Mouse (Mus musculus): Measurements from ENCODE around the gene Oma1. TPM values are rescaled to one million over a fixed set of nuclear protein-coding genes. Genes with fewer than 3 reads are reported as not detected.

Oma1 gene
- polyA plus RNA-seq, 1 experiment = 4.0 TPM

DNA sequence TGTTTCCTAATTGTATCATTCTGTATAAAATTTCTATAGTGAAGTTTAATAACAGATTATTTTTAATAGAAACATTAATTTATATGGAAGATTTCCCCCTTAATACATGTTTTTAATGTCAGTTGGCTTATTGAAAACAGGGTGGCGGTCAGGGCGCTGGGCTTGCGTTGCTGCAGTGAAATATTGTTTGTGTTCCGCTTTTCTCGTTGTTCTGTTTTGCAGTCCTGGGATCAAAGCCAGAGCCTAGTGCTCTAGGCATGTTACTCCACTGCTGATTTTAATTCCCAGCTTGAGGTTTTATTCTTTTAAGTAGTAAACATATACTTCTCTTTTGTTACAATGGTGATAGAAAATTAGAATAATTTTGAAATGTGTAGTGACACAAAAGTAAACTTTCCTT lies 39.3 kb downstream of the Oma1 start:
- 83% methylated on average over 5 of the region's 5 CpGs for WGBS
- H3K36me3 ChIP-seq (ENCODE audit: control insufficient read depth, insufficient read depth, low read length) = peaks cover 12% of the 10 kb centered on the region; the same call in 1 of the 2 replicates
- no peaks in the 10 kb centered on the region for H3K4me1 ChIP-seq (ENCODE audit: control insufficient read depth, insufficient read depth, insufficient read length, low read length)
- no peak overlapping the region for H3K27ac ChIP-seq (ENCODE audit: insufficient read depth, low read depth, low read length)
- H3K4me3 ChIP-seq (ENCODE audit: low read depth, low read length) = no peak overlapping the region
- TF ChIP-seq POLR2A (IDR thresholded peaks at IDR 0.05; ENCODE audit: low read depth, low read length) (no peak), CTCF (IDR thresholded peaks at IDR 0.05; ENCODE audit: extremely low read depth, insufficient read length, insufficient replicate concordance, low read depth, low read length) (no peak)
- H3K27me3 ChIP-seq (ENCODE audit: control insufficient read depth, insufficient read depth, low read length) = no peaks in the 10 kb centered on the region

DNA sequence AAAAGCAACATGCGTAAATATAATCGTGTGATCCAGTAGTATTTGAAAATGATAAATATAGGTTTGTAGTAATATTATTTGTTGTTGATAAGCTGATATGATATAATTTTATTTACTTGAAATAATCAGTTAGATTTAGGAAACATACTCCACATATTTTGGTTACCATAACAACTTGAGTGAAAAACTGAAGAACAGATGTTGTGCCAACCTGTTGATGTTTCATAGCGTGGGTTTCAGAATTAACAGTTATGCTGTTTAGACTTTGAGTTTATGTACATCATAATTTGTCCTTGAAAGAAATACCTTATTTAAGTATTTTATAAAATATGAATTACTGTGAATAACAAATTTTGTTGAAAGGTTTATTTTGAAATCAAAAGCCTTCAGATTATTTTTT lies 43.8 kb downstream of the Oma1 start:
- H3K36me3 ChIP-seq (ENCODE audit: control insufficient read depth, insufficient read depth, low read length) = peaks cover 14% of the 10 kb centered on the region; the same call in 1 of the 2 replicates
- TF ChIP-seq POLR2A (IDR thresholded peaks at IDR 0.05; ENCODE audit: low read depth, low read length) (no peak), CTCF (IDR thresholded peaks at IDR 0.05; ENCODE audit: extremely low read depth, insufficient read length, insufficient replicate concordance, low read depth, low read length) (no peak)
- H3K27ac ChIP-seq (ENCODE audit: insufficient read depth, low read depth, low read length) = no peak overlapping the region
- H3K27me3 ChIP-seq (ENCODE audit: control insufficient read depth, insufficient read depth, low read length) = no peaks in the 10 kb centered on the region
- 94% methylated on average over 3 of the region's 3 CpGs for WGBS
- H3K4me1 ChIP-seq (ENCODE audit: control insufficient read depth, insufficient read depth, insufficient read length, low read length) = no peaks in the 10 kb centered on the region
- H3K4me3 ChIP-seq (ENCODE audit: low read depth, low read length) = no peak overlapping the region

DNA sequence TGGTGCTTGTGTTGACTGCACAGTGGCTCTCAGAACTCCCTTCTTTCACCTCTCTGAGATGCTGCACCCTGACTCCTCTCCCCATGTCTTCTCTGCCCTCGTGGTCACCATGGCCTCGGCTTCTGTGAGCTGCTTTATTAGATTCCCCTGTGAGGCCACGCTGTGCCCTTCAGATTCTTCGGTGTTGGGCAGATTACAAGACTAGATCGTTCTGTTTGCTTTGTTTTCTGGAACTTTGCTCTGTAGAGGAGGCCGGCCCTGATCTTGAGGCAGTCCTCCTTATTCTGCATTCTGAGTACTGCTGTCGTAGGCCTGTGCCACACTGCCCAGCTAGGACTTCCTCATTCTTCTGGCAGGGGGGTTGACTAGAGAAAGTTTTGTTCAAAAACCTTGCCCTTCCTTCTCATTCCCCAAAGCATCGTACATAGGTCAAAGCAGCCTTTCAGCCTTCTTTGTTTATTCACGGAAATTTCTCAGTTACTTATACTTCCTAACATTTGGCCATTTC lies 45.4 kb downstream of the Oma1 start:
- H3K4me3 ChIP-seq (ENCODE audit: low read depth, low read length) = no peak overlapping the region
- no peaks in the 10 kb centered on the region for H3K4me1 ChIP-seq (ENCODE audit: control insufficient read depth, insufficient read depth, insufficient read length, low read length)
- 78% methylated on average over 9 of the region's 9 CpGs for WGBS
- TF ChIP-seq POLR2A (IDR thresholded peaks at IDR 0.05; ENCODE audit: low read depth, low read length) (no peak), CTCF (IDR thresholded peaks at IDR 0.05; ENCODE audit: extremely low read depth, insufficient read length, insufficient replicate concordance, low read depth, low read length) (no peak)
- H3K27me3 ChIP-seq (ENCODE audit: control insufficient read depth, insufficient read depth, low read length) = no peaks in the 10 kb centered on the region
- no peak overlapping the region for H3K27ac ChIP-seq (ENCODE audit: insufficient read depth, low read depth, low read length)
- H3K36me3 ChIP-seq (ENCODE audit: control insufficient read depth, insufficient read depth, low read length) = peaks cover 13% of the 10 kb centered on the region; the same call in 1 of the 2 replicates

GRCm38 (mm10) chr4:103382171-103382570 lies 68.6 kb downstream of the Oma1 start:
- Histone ChIP-seq H3K27me3 (ENCODE audit: control insufficient read depth, insufficient read depth, low read length) (no peaks in the 10 kb centered on the region), H3K27ac (ENCODE audit: insufficient read depth, low read depth, low read length) (no peak overlapping the region), H3K4me3 (ENCODE audit: low read depth, low read length) (no peak overlapping the region), H3K4me1 (ENCODE audit: control insufficient read depth, insufficient read depth, insufficient read length, low read length) (no peaks in the 10 kb centered on the region), H3K36me3 (ENCODE audit: control insufficient read depth, insufficient read depth, low read length) (no peaks in the 10 kb centered on the region)
- TF ChIP-seq CTCF (IDR thresholded peaks at IDR 0.05; ENCODE audit: extremely low read depth, insufficient read length, insufficient replicate concordance, low read depth, low read length) = no peak
- TF ChIP-seq POLR2A (IDR thresholded peaks at IDR 0.05; ENCODE audit: low read depth, low read length) = no peak
- 83% methylated on average over 5 of the region's 5 CpGs for WGBS

- Histone ChIP-seq H3K36me3 (ENCODE audit: control insufficient read depth, insufficient read depth, low read length) (no peaks in the 10 kb centered on the region), H3K27ac (ENCODE audit: insufficient read depth, low read depth, low read length) (no peak overlapping the region), H3K27me3 (ENCODE audit: control insufficient read depth, insufficient read depth, low read length) (no peaks in the 10 kb centered on the region), H3K4me1 (ENCODE audit: control insufficient read depth, insufficient read depth, insufficient read length, low read length) (no peaks in the 10 kb centered on the region), H3K4me3 (ENCODE audit: low read depth, low read length) (no peak overlapping the region)
- 80% methylated on average over 4 of the region's 4 CpGs for WGBS
- TF ChIP-seq CTCF (IDR thresholded peaks at IDR 0.05; ENCODE audit: extremely low read depth, insufficient read length, insufficient replicate concordance, low read depth, low read length) = no peak
- TF ChIP-seq POLR2A (IDR thresholded peaks at IDR 0.05; ENCODE audit: low read depth, low read length) = no peak
Observed at GRCm38 (mm10) chr4:103385031-103385430, 71.4 kb downstream of the Oma1 start.

GRCm38 (mm10) chr4:103385835-103386787 lies 72.5 kb downstream of the Oma1 start:
- TF ChIP-seq POLR2A (IDR thresholded peaks at IDR 0.05; ENCODE audit: low read depth, low read length) (no peak), CTCF (IDR thresholded peaks at IDR 0.05; ENCODE audit: extremely low read depth, insufficient read length, insufficient replicate concordance, low read depth, low read length) (no peak)
- Histone ChIP-seq H3K27ac (ENCODE audit: insufficient read depth, low read depth, low read length) (no peak overlapping the region), H3K4me3 (ENCODE audit: low read depth, low read length) (no peak overlapping the region), H3K4me1 (ENCODE audit: control insufficient read depth, insufficient read depth, insufficient read length, low read length) (no peaks in the 10 kb centered on the region), H3K27me3 (ENCODE audit: control insufficient read depth, insufficient read depth, low read length) (no peaks in the 10 kb centered on the region), H3K36me3 (ENCODE audit: control insufficient read depth, insufficient read depth, low read length) (no peaks in the 10 kb centered on the region)
- 48% methylated on average over 4 of the region's 4 CpGs for WGBS

GRCm38 (mm10) chr4:103387292-103387691 lies 73.7 kb downstream of the Oma1 start:
- no peak overlapping the region for H3K27ac ChIP-seq (ENCODE audit: insufficient read depth, low read depth, low read length)
- no peaks in the 10 kb centered on the region for H3K4me1 ChIP-seq (ENCODE audit: control insufficient read depth, insufficient read depth, insufficient read length, low read length)
- WGBS = 61% methylated on average over 3 of the region's 3 CpGs
- no peak overlapping the region for H3K4me3 ChIP-seq (ENCODE audit: low read depth, low read length)
- no peaks in the 10 kb centered on the region for H3K36me3 ChIP-seq (ENCODE audit: control insufficient read depth, insufficient read depth, low read length)
- H3K27me3 ChIP-seq (ENCODE audit: control insufficient read depth, insufficient read depth, low read length) = no peaks in the 10 kb centered on the region
- TF ChIP-seq CTCF (IDR thresholded peaks at IDR 0.05; ENCODE audit: extremely low read depth, insufficient read length, insufficient replicate concordance, low read depth, low read length) (no peak), POLR2A (IDR thresholded peaks at IDR 0.05; ENCODE audit: low read depth, low read length) (no peak)

All from small intestine, adult 2 months (tissue).